Comparison of ENCODE assay signal across 9 mouse cellular contexts in the genomic region with DNA sequence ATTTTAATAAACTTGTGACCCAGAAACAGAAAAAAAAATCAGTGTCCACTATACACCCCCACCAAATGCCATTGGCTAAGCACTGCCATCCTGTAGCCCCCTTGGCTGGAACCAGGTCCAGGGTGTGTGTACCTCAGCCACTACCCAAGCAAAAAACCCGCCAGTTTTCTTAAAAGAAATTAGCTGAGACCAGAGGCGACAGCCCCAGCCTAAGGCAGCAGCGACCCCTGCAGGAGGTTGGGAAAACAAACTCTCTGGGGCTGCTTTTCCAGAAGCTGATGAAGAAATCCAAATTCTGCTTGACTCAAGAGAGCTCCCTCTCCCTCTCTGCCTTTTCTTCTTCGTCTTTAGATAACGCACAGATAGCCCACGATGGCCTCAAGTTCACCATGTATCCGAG. TPM values are rescaled to one million over a fixed set of nuclear protein-coding genes. Genes with fewer than 3 reads are reported as not detected.
A peak's percentile ranks its signal among the peaks of the same experiment; 100 is the strongest.
DNase-seq lines count a peak whose midpoint lies in the region; ATAC-seq lines count a peak whose summit lies in the region.
"Had no signal": no experiment of that assay in that cellular context is flagged by ENCODE, and none has a peak within 500 bp of the region (broad histone marks: within the 10 kb centered on the region; RNA-seq: fewer than 3 reads in every experiment).

No protein-coding gene starts in this region.

- peak; percentile 63 for DNase-seq in kidney, adult 9 months
- peak; percentile 42 for DNase-seq in Muller cell, postnatal 12 days (ENCODE audit: inconsistent ontology term)
- DNase-seq in cerebellum, postnatal 36 days = peak; percentile 63 to 67
- peak; percentile 73 for DNase-seq in gastrocnemius, postnatal 14 days
- DNase-seq in limb, embryonic 11.5 days (ENCODE audit: low spot score) = peak; percentile 91
- peak; percentile 80 for DNase-seq in neural tube, embryonic 11.5 days (ENCODE audit: low spot score)
- peak; percentile 89 for DNase-seq in thymus, postnatal 4 days

- H3K4me2 ChIP-seq in kidney, embryonic 16.5 days (replicated peaks; ENCODE audit: low read depth, low read length) = no peak overlapping the region
- H3K4me2 ChIP-seq in limb, embryonic 11.5 days (ENCODE audit: low read depth, severe bottlenecking) = no peak overlapping the region
- no peak overlapping the region for H3K4me2 ChIP-seq in neural tube, embryonic 11.5 days (ENCODE audit: low read depth)
- H3K4me2 ChIP-seq: heart, embryonic 13.5 days had no signal

- no peaks in the 10 kb centered on the region for H3K9me3 ChIP-seq in kidney, embryonic 16.5 days (ENCODE audit: low read length)
- H3K9me3 ChIP-seq in limb, embryonic 11.5 days (ENCODE audit: control insufficient read depth, low read length) = no peaks in the 10 kb centered on the region
- no peaks in the 10 kb centered on the region for H3K9me3 ChIP-seq in neural tube, embryonic 11.5 days (ENCODE audit: control insufficient read depth, low read length)
- H3K9me3 ChIP-seq: heart, embryonic 13.5 days had no signal

- H3K27me3 ChIP-seq in kidney, embryonic 16.5 days (ENCODE audit: insufficient read depth, low read length) = 0 out of 2 replicates have a peak, but pooled peaks cover 2% of the 10 kb centered on the region
- H3K27me3 ChIP-seq in limb, embryonic 11.5 days (ENCODE audit: control insufficient read depth, insufficient read depth, low read length) = no peaks in the 10 kb centered on the region
- no peaks in the 10 kb centered on the region for H3K27me3 ChIP-seq in neural tube, embryonic 11.5 days (ENCODE audit: control insufficient read depth, insufficient read depth, low read length)

- H3K36me3 ChIP-seq in kidney, embryonic 16.5 days (ENCODE audit: insufficient read depth, low read length) = no peaks in the 10 kb centered on the region
- no peaks in the 10 kb centered on the region for H3K36me3 ChIP-seq in limb, embryonic 11.5 days (ENCODE audit: control insufficient read depth, insufficient read depth, low read length)
- no peaks in the 10 kb centered on the region for H3K36me3 ChIP-seq in neural tube, embryonic 11.5 days (ENCODE audit: control insufficient read depth, insufficient read depth, low read length)
- H3K36me3 ChIP-seq: heart, embryonic 13.5 days had no signal

- no peak overlapping the region for H3K9ac ChIP-seq in kidney, embryonic 16.5 days (replicated peaks; ENCODE audit: low read length)
- H3K9ac ChIP-seq in limb, embryonic 11.5 days (ENCODE audit: low read length) = no peak overlapping the region
- no peak overlapping the region for H3K9ac ChIP-seq in neural tube, embryonic 11.5 days (ENCODE audit: low read length)
- H3K9ac ChIP-seq: heart, embryonic 13.5 days had no signal

- ATAC-seq in kidney, embryonic 16.5 days (ENCODE audit: low FRiP score, low TSS enrichment) = no peak
- no peak for ATAC-seq in limb, embryonic 11.5 days (ENCODE audit: insufficient number of reproducible peaks, low FRiP score, low TSS enrichment, low read depth)
- no peak for ATAC-seq in neural tube, embryonic 11.5 days (ENCODE audit: insufficient read depth, low FRiP score, low TSS enrichment)

- WGBS in kidney, embryonic 16.5 days = 2% methylated on average over 7 of the region's 7 CpGs
- 3% methylated on average over 7 of the region's 7 CpGs for WGBS in limb, embryonic 11.5 days
- 4% methylated on average over 7 of the region's 7 CpGs for WGBS in neural tube, embryonic 11.5 days

- H3K4me1 ChIP-seq in kidney, embryonic 16.5 days (ENCODE audit: insufficient read depth, low read length) = peaks cover 17% of the 10 kb centered on the region
- peaks cover 34% of the 10 kb centered on the region for H3K4me1 ChIP-seq in limb, embryonic 11.5 days (ENCODE audit: control insufficient read depth, insufficient read depth, low read length)
- H3K4me1 ChIP-seq in neural tube, embryonic 11.5 days (ENCODE audit: control insufficient read depth, insufficient read depth, low read length) = peaks cover 4% of the 10 kb centered on the region; the same call in 1 of the 2 replicates

- H3K4me3 ChIP-seq in kidney, embryonic 16.5 days (ENCODE audit: low read length) = no peak overlapping the region
- H3K4me3 ChIP-seq in limb, embryonic 11.5 days (ENCODE audit: low read depth, low read length) = no peak overlapping the region
- no peak overlapping the region for H3K4me3 ChIP-seq in neural tube, embryonic 11.5 days (ENCODE audit: low read depth, low read length)
- H3K4me3 ChIP-seq: heart, embryonic 13.5 days had no signal

- intact Hi-C loops in gastrocnemius, postnatal 14 days (cut with DNase I; ENCODE audit: low total_unique reads) = loop anchor here (2.0 kb wide), 1 partner anchor 97 kb away; no protein-coding TSS in a partner anchor

- no peak overlapping the region for H3K27ac ChIP-seq in kidney, embryonic 16.5 days (ENCODE audit: low read length)
- H3K27ac ChIP-seq in limb, embryonic 11.5 days (replicated peaks; ENCODE audit: low read depth, low read length) = no peak overlapping the region
- no peak overlapping the region for H3K27ac ChIP-seq in neural tube, embryonic 11.5 days (ENCODE audit: low read depth, low read length)
- H3K27ac ChIP-seq: heart, embryonic 13.5 days had no signal

RNA-seq across cellular contexts. Expression of gene Gdf5, which starts 0.9 kb away (rescaled TPM):
- polyA plus RNA-seq in kidney, embryonic 16.5 days (2015; fragmentation: Nextera tagmentation; extraction: Ambion mirVana) = 0.64 and 1.3 TPM in 2 replicates
- not detected for total RNA-seq in gastrocnemius, postnatal 14 days (2021)
- 18.4 and 23.3 TPM in 2 replicates for polyA plus RNA-seq in limb, embryonic 11.5 days (2014; fragmentation: Nextera tagmentation; extraction: Ambion mirVana)
- polyA plus RNA-seq in neural tube, embryonic 11.5 days (2014; fragmentation: Nextera tagmentation; extraction: Ambion mirVana) = 1.1 and 1.7 TPM in 2 replicates

RNA-seq across cellular contexts. Expression of gene Gm15557, which starts 5.5 kb away (rescaled TPM):
- not detected in 2 replicates for polyA plus RNA-seq in kidney, embryonic 16.5 days (2015; fragmentation: Nextera tagmentation; extraction: Ambion mirVana)
- total RNA-seq in gastrocnemius, postnatal 14 days (2021) = not detected
- 0.33 TPM in 1 of 2 replicates, not detected in the other for polyA plus RNA-seq in limb, embryonic 11.5 days (2014; fragmentation: Nextera tagmentation; extraction: Ambion mirVana)
- polyA plus RNA-seq in neural tube, embryonic 11.5 days (2014; fragmentation: Nextera tagmentation; extraction: Ambion mirVana) = not detected in 2 replicates
- polyA plus RNA-seq: heart, embryonic 13.5 days had no signal

RNA-seq across cellular contexts. Expression of gene Cep250, which starts 10.2 kb away (rescaled TPM):
- polyA plus RNA-seq in kidney, embryonic 16.5 days (2015; fragmentation: Nextera tagmentation; extraction: Ambion mirVana) = 18.1 and 19.8 TPM in 2 replicates
- 1 to 10 TPM; 5.5 to 5.6 TPM for total RNA-seq in gastrocnemius, postnatal 14 days (2021)
- polyA plus RNA-seq in limb, embryonic 11.5 days (2014; fragmentation: Nextera tagmentation; extraction: Ambion mirVana) = 20.5 and 23.6 TPM in 2 replicates
- polyA plus RNA-seq in neural tube, embryonic 11.5 days (2014; fragmentation: Nextera tagmentation; extraction: Ambion mirVana) = 13.7 and 16.8 TPM in 2 replicates

RNA-seq across cellular contexts. Expression of gene Uqcc1, which starts 16.0 kb away (rescaled TPM):
- 84.1 and 94.3 TPM in 2 replicates for polyA plus RNA-seq in kidney, embryonic 16.5 days (2015; fragmentation: Nextera tagmentation; extraction: Ambion mirVana)
- 100 to 1,000 TPM; 106 to 129 TPM for total RNA-seq in gastrocnemius, postnatal 14 days (2021)
- 60.4 and 82.2 TPM in 2 replicates for polyA plus RNA-seq in limb, embryonic 11.5 days (2014; fragmentation: Nextera tagmentation; extraction: Ambion mirVana)
- 84.7 and 88.6 TPM in 2 replicates for polyA plus RNA-seq in neural tube, embryonic 11.5 days (2014; fragmentation: Nextera tagmentation; extraction: Ambion mirVana)
